Mouse (Mus musculus) layer of hippocampus, adult 2 months (tissue): ENCODE data around the gene Faim2. TPM values are rescaled to one million over a fixed set of nuclear protein-coding genes. Genes with fewer than 3 reads are reported as not detected.

Experiments used
- DNase-seq, 2 experiments: peaks; one replicate each; pipeline ENCODE4 v3.0.0; 2022; ENCODE audit warnings: low spot score in 2 of 2
- H3K27ac ChIP-seq: fragments of 200-600 bp; 2 replicates; pipeline ENCODE4 v1.8.1; 2022
- H3K4me3 ChIP-seq: fragments of 200-600 bp; 2 replicates; pipeline ENCODE4 v1.8.1; 2022; ENCODE audit warnings: mild to moderate bottlenecking
- CTCF ChIP-seq: fragments of 200-600 bp; conservative IDR thresholded peaks from 2 replicates; pipeline ENCODE4 v1.8.1; 2022; ENCODE audit warnings: antibody characterized with exemption, mild to moderate bottlenecking, moderate library complexity
- total RNA-seq, 2 experiments: library from RNA; stranded (reverse); gene quantifications; 2 replicates each; pipeline ENCODE4 v1.2.3; 2021

Faim2 gene
- total RNA-seq, 2 experiments from 2014 or later = 394 to 431 TPM

DNA sequence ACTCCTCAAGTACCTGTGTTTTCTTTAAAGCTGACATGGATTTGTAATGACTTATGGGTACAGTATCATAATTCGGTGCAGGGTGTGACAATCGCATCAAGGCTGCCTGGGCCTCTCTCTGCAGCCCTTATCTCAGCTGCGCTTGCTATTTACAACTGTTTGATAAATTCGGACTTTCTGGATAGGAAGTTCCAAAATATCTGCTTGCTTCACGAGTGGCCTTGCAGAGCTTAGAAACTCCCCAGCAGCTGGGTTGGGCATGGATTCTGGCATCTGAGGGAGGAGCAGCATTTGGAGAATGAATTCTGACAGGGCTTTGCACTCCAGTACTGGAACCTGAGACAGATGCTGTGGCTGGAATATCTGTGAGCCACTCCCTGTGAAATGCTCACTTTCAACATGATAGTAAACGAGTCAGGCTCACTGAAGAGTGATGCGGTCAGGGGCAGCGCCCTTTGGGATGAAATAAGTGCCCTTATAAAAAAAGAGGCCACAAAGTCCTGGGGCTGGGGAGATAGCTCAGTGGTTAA lies 78.1 kb downstream of the Faim2 start:
- no peak for DNase-seq
- peak overlapping the region; percentile 75 for H3K27ac ChIP-seq
- no peak overlapping the region for H3K4me3 ChIP-seq
- TF ChIP-seq CTCF = no peak

DNA sequence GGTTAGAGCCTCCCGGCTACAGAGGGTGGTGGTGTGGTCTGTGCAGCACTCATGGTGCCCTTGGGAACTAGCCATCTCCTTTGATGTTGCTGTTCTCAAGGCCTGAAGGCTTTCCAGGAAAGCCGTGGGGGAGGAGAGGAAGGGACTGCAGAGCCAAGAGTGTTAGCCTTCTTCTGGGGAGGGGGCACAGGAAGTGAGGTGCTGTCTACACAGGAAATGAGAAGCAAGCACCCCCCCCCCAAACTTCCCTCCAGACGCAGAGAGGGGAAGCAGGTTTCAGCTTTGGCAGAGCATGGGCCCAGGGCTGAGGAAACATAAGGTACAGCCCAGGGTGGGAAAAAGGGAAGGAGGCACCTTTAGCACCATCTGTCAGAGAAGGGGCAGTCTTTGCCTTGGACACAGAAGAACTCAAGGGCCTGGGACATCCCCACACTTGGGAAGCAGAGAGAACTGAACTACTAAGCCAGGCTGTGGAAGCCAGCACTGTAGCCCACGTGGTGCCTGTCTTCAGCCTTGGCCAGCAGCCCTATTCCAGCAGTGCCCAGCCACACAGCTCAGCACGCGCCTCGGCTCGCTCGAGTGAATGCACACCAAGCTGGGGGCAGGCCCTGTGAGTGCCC lies 78.7 kb downstream of the Faim2 start:
- peak; percentile 55 for DNase-seq
- Histone ChIP-seq H3K4me3 (no peak overlapping the region), H3K27ac (peak overlapping the region; percentile 75; the same call in 1 of the 2 replicates)
- TF ChIP-seq CTCF = no peak

Other genes starting within 250 kb of the Faim2 start
- gene Prpf40b, start 233.1 kb downstream of the Faim2 start, total RNA-seq = 100 to 1,000 TPM; 114 to 119 TPM
- gene Fam186b, start 232.3 kb downstream of the Faim2 start, total RNA-seq = 1 to 10 TPM; 1.2 to 1.9 TPM
- 1 to 10 TPM; 9.0 to 9.7 TPM for gene Fmnl3, start 157.7 kb downstream of the Faim2 start, total RNA-seq
- 100 to 1,000 TPM; 341 to 355 TPM for gene Tmbim6, start 135.3 kb downstream of the Faim2 start, total RNA-seq
- 10 to 100 TPM; 17.1 to 18.5 TPM for gene Nckap5l, start 70.4 kb downstream of the Faim2 start, total RNA-seq
- gene Bcdin3d, start 53.4 kb downstream of the Faim2 start, total RNA-seq = 1 to 10 TPM; 4.0 to 5.5 TPM
- not detected for gene Aqp2, start 50.9 kb upstream of the Faim2 start, total RNA-seq
- not detected for gene Aqp5, start 62.6 kb upstream of the Faim2 start, total RNA-seq
- under 1 TPM in 1 of 2 experiments, not detected in 1; 0.26 TPM for gene Aqp6, start 73.2 kb upstream of the Faim2 start, total RNA-seq
- 1 to 10 TPM; 5.0 to 5.2 TPM for gene Racgap1, start 123.5 kb upstream of the Faim2 start, total RNA-seq
- 10 to 100 TPM; 33.9 to 37.3 TPM for gene Asic1, start 142.2 kb upstream of the Faim2 start, total RNA-seq
- 100 to 1,000 TPM; 118 to 123 TPM for gene Smarcd1, start 174.0 kb upstream of the Faim2 start, total RNA-seq
- gene Gm17349, start 177.3 kb upstream of the Faim2 start, total RNA-seq = 1 to 10 TPM; 3.9 to 7.1 TPM
- 100 to 1,000 TPM; 142 to 148 TPM for gene Gpd1, start 189.3 kb upstream of the Faim2 start, total RNA-seq
- gene Cox14, start 197.5 kb upstream of the Faim2 start, total RNA-seq = 100 to 1,000 TPM; 113 to 125 TPM
- 10 to 100 TPM; 28.4 to 29.9 TPM for gene Cers5, start 244.7 kb upstream of the Faim2 start, total RNA-seq